Mouse (Mus musculus) thymus, adult 18-20 months (tissue): ENCODE data around the gene Cdrt4.

Experiments
- DNase-seq, 2 experiments: peaks; one replicate each; pipeline ENCODE4 v3.0.0; 2022; ENCODE audit warnings: mixed read lengths in 2 of 2

Cdrt4 gene

DNA sequence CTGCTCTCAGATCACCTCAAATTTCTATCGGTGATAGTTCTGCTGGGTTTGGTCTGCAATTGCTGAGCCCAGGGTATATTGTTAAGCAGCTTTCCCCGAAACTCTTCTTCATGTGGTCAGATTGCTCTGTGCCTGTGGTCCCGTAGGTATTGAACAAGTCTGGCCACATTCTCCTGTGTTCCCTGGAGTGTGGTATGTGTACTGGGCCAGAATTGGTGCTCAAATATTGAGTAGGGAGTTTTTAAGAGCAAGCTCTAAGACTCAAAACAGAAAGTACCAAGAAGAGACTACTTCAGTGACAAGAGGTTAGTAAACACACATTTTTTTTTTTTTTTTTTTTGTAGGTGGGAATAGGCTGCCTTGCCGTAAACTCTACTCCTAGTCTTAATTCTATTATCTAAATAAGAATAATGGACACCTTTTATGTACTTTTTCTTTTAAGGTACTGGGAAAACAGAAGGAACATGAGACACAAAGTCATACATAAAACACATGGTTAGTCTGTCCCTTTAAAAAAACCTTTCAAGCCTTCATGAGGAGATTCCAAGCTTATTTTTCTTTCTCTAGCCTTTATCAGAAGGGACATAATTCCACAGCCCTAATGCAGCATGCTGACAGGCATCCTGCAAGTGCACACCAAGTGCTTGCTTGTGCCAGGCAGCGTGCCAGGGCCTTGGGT, 46.2 kb downstream of the Cdrt4 start:
- DNase-seq = no peak

DNA sequence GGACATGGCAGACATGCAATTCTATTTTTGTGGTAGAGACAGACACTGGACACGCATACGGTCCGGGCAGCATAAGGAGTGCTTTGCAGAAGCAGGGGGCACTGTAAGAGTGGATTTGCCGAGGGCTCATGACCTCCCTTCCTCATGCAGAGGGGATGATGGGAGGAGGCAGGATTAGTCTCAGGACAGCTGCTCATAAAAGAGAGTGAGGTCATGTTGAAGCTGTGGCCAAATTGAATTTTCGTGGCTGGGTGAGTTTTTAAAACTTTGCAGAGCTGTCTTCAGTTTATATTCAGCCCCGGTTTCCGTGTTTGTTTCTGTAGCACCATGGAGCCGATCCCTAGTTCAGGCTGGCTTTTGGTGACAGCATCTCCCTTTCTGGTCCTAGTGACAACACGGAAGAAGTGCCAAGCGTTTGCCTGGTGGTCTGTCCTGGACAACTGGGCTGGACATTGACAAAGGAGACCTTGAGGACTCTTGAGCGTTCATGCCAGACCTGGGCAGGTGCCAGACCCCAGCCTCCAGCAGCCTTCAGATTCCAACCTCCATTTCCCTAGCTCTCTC, 46.8 kb downstream of the Cdrt4 start:
- DNase-seq = no peak

DNA sequence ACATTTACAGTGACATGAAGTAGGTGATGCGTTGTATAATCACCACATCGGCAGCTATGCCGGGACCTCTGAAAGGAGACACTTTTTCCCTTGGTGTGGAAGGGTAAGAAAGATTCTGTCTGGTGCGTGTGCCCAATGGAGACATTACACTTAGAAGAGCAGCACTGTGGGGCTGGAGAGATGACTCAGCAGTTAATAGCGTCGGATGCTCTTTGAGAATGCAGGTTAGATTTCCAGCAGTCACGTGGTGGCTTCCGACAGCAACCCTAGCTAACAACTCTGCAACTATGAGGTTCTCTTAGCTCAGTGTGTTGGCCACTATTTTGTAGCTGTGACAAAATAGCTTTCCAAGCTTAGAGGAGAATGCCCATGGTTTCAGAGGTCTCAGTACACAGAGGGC, 49.1 kb downstream of the Cdrt4 start:
- DNase-seq = no peak

GRCm38 (mm10) chr11:63004617-63005016, 53.6 kb downstream of the Cdrt4 start:
- DNase-seq = no peak

- DNase-seq = no peak
Observed at GRCm38 (mm10) chr11:63007376-63007775, 56.4 kb downstream of the Cdrt4 start.

DNA sequence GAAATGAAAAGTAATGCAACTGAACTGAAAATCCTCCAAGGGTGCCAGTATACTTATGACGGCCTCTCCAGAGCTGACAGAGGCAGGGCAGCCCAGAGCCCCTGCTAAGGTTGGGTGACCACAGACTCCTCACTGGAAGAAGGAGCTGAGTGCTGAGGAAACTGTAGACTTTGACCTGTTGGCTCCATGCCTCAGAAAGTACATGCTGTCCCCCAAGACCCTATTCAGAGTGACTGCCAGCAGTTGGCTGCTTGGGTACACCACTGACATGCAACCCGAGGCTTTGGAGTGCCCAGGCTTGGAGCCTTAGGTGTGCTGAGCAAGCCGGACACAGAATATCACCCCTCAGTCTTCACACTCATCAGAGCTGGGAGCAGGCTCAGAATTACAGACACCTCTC, 57.0 kb downstream of the Cdrt4 start:
- no peak for DNase-seq

DNA sequence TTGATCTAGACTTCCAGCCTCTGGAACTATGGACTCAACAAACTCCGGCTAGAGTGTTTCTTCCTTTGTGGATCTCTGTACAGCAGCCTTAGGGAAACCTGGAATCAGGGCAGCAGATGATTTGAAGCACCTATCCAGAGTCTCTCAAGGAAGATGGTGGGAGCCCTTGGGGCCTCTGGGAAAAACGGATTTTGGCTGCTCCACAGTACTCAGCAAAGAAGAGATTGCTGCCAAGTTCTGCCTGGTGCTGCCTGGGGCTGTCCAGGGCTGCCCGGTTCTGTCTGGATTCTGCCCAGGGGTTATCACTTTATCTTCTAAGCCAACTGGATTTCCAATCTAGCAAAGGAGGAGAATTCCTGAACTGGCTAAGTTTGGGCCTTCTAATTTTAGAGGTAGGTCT, 58.8 kb downstream of the Cdrt4 start:
- DNase-seq = no peak

GRCm38 (mm10) chr11:63017327-63018082, 66.5 kb downstream of the Cdrt4 start:
- DNase-seq = no peak

DNA sequence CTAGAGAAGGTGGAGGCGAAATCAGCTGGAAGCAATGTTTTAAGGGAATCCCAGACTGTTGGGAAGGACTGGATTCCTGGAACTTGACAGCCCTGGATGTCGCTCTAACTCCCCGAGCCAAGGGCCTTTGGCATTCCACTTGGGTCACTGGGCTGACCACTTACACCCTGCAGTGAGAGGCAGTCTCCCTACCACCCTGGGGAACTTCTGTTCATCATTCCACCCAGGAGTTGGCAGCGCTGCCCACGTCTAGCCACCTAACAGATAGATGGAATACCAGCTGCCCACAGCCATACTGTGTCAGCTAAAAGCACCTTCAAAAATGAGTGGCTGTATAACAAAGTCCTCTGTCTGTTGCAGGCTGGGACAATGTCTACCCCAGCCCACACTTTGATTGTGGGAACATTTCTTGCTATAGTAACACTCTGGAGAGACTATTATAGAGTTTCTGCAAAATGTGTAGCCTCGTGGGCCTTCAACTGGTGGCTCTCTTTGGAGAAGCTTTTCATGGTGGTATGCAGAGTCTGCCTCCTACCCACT, 67.2 kb downstream of the Cdrt4 start:
- no peak for DNase-seq

GRCm38 (mm10) chr11:63020633-63021032, 69.6 kb downstream of the Cdrt4 start:
- DNase-seq = no peak

DNA sequence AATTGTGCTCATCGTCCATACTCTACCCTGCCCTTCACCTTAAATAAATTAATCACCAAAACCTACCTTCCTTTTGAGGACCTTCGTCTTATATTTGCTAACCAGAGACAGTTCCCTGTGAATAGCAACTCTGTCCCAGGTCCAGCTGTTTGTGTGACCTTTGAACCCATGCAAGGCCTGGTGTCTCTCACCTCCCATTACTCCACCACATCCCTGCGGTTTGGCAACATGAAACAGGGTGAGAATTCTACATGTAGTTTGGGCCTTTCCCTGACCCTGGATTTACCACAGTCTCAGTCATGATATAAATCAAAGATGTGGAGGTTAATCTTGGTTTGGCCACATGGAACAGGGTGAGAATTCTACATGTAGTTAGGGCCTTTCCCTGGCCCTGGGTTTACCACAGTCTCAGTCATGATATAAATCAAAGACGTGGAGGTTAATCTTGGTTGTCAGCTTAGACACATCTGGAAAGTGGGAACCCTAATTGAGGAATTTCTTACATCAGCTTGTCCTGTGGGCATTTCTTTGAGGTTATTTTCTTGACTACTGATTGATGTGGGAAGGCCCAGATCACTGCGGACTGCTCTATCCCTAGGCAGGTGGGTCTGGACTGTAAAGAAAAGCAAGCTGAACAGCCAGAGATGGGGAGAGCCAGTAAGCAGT, 70.3 kb downstream of the Cdrt4 start:
- no peak for DNase-seq

DNA sequence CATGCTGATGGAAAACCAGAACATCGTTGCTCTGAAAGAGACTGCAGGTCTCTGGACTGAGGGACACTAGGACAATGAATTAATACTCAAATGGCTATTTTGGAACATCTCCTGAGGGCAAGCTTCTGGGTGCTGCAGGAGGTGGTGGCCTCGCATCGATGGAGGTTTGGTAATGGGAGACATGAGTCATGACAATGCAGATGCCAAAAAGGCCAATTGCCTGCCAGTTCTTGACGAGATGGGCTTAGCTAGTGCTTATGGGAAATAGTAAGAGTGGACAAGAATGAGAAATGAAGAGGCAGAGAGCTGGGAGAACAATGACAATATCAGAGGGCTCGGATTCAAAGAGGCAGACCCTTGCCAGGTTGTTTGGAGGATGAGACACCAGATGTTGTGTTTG, 72.5 kb downstream of the Cdrt4 start:
- DNase-seq = no peak

DNA sequence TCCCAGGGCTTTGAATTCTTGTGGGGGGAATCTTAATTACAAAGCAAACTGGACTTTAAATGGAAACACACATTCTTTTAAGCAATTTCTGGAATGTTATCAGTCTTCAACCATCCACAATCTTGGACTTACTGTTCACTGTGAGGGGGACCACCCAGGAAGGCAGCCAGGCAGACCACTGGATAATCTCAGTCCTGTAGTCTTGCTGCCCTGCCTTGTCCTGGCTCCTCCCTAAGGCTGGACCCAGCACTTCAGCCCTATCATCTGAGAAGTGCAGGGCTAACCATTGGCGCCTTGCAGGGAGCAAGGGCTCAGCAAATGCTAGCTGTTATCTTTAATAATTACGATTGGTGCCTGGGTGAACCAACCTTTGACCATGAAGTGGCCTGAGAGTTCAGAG, 73.1 kb downstream of the Cdrt4 start:
- no peak for DNase-seq

- DNase-seq = no peak
Observed at GRCm38 (mm10) chr11:63025476-63025875, 74.5 kb downstream of the Cdrt4 start.

- no peak for DNase-seq
Observed at GRCm38 (mm10) chr11:63026651-63027141, 75.7 kb downstream of the Cdrt4 start.

GRCm38 (mm10) chr11:63028131-63028530, 77.1 kb downstream of the Cdrt4 start:
- no peak for DNase-seq

DNA sequence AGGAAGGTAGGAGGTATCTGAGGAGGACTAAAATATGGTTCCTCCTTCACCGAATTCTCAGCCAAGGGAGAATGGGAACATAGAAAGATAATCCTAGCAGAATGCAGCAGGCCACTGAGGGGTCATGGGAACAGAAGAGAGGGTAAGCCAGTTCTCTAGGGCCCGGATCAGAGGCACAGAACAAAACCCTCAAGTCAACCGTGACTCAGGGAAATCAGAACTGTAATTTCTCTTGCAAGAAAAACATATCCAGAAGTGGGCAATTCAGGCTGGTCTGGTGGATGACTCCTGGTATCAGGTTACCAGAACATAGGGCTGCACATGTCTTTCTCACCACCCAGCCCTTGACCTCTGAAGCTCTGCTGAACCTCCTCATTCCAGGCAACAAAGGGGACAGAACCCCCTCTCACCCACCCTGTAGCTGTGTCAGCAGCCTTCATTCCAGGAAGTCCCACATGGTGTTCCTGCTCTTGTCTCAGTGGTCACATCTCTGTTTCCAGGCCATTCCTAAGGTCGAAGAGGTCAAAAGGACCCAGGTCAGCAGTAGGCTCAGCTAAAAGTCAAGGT, 78.2 kb downstream of the Cdrt4 start:
- DNase-seq = no peak

- no peak for DNase-seq
Observed at GRCm38 (mm10) chr11:63029721-63030120, 78.7 kb downstream of the Cdrt4 start.

DNA sequence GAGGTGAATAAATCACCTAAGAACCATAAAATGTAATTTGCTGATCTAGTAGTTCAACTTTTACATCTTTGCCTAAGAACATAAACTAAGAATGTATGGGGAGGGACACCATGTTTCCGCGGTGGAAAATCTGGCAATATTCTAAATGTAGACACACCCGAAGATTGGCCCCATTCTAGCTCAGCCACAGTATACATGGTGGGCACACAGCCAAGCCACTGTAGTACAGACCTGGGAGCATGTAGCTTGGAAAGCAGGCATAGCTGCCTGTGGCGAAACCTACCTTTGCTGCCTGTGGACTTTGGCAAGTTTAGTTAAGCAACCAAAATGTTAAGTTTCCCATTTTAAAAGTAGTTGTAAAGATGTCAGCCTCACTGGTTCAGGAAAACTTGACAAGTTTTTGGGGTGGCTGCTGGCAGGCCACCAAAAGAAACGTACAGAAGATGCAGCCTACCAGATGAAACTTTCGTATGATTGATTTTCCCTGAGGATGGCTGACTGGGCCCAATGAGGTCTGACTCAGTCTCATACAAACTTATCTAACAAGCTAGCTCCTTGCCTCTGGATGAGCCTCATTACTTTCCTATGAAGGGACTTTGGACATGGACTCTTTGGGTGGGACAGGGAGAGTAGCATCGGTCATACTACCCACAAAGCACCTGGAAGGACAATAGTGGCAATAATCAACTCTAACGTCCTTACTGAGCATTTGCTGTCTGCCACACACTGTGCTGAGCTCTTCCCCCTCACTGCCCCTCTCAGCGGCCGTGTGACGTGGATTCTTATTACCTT, 84.6 kb downstream of the Cdrt4 start:
- DNase-seq = no peak

- DNase-seq = no peak
Observed at GRCm38 (mm10) chr11:63040002-63040661, 89.1 kb downstream of the Cdrt4 start.
